Mouse (Mus musculus) kidney, adult 8-10 months (tissue): Measurements from ENCODE around the gene Rpl24.
A peak's percentile ranks its signal among the peaks of the same experiment; 100 is the strongest.

ENCODE experiments used
- DNase-seq, 2 experiments: peaks; one replicate each; pipeline ENCODE4 v3.0.0; 2022

The Rpl24 gene

GRCm38 (mm10) chr16:55971735-55972615 is 5.9 kb downstream of the Rpl24 start:
- no peak for DNase-seq

GRCm38 (mm10) chr16:55972626-55973201 is 6.6 kb downstream of the Rpl24 start:
- no peak for DNase-seq

- peak; percentile 98 for DNase-seq
Observed at GRCm38 (mm10) chr16:55973431-55974255, 7.6 kb downstream of the Rpl24 start, which contains the start of gene Zbtb11. Zbtb11 (plus strand) TSS chr16:55973883.

GRCm38 (mm10) chr16:55974256-55974902 is 8.3 kb downstream of the Rpl24 start:
- DNase-seq = peak; percentile 88 to 89

- peak; percentile 50 to 52 for DNase-seq
Observed at GRCm38 (mm10) chr16:55974903-55975285, 8.8 kb downstream of the Rpl24 start.

- DNase-seq = no peak
Observed at GRCm38 (mm10) chr16:55986001-55986400, 19.9 kb downstream of the Rpl24 start.

GRCm38 (mm10) chr16:55990311-55990710 is 24.2 kb downstream of the Rpl24 start:
- DNase-seq = no peak

GRCm38 (mm10) chr16:55994235-55994634 is 28.2 kb downstream of the Rpl24 start:
- DNase-seq = no peak

- DNase-seq = no peak
Observed at GRCm38 (mm10) chr16:56006798-56007197, 40.7 kb downstream of the Rpl24 start.

GRCm38 (mm10) chr16:56008862-56009261 is 42.8 kb downstream of the Rpl24 start:
- no peak for DNase-seq

GRCm38 (mm10) chr16:56012789-56013743 is 47.0 kb downstream of the Rpl24 start:
- DNase-seq = no peak

GRCm38 (mm10) chr16:56014076-56014475 is 48.0 kb downstream of the Rpl24 start:
- DNase-seq = no peak

- DNase-seq = no peak
Observed at GRCm38 (mm10) chr16:56019660-56020059, 53.6 kb downstream of the Rpl24 start.
